Mouse (Mus musculus): ENCODE measurements at regions not wholly inside any gene's neighbourhood (a gene's known extent, or its start where the extent isn't known, plus 50 kb on each side); places are given as distances from the start of the nearest gene placed in this dataset.

GRCm38 (mm10) chr7:76164191-76164590 is 65.5 kb upstream of the Agbl1 start:
- Histone ChIP-seq H3K4me1 (0 out of 2 replicates have a peak, but pooled peaks cover 3% of the 10 kb centered on the region), H3K36me3 (no peaks in the 10 kb centered on the region), H3K27ac (no peak overlapping the region), H3K9ac (no peak overlapping the region), H3K27me3 (no peaks in the 10 kb centered on the region), H3K9me3 (no peaks in the 10 kb centered on the region), H3K4me2 (replicated peaks) (no peak overlapping the region), H3K4me3 (no peak overlapping the region)
- 93% methylated on average over 1 of the region's 1 CpGs for WGBS
- no peak for ATAC-seq (ENCODE audit: low FRiP score, low read depth)

- 15% methylated on average over 5 of the region's 5 CpGs for WGBS
- Histone ChIP-seq H3K27ac (no peak overlapping the region), H3K27me3 (no peaks in the 10 kb centered on the region; the same call in 1 of the 2 replicates), H3K9me3 (no peaks in the 10 kb centered on the region), H3K4me1 (0 out of 2 replicates have a peak, but pooled peaks cover 3% of the 10 kb centered on the region), H3K36me3 (no peaks in the 10 kb centered on the region), H3K9ac (no peak overlapping the region), H3K4me2 (replicated peaks) (no peak overlapping the region), H3K4me3 (no peak overlapping the region)
- no peak for ATAC-seq (ENCODE audit: low FRiP score, low read depth)
Observed at GRCm38 (mm10) chr7:76164735-76165630, 64.7 kb upstream of the Agbl1 start.

- no peaks in the 10 kb centered on the region for H3K36me3 ChIP-seq
- H3K9ac ChIP-seq = no peak overlapping the region
Observed at GRCm38 (mm10) chr7:76170481-76170880, 59.2 kb upstream of the Agbl1 start.

GRCm38 (mm10) chr7:76176235-76176634 is 53.5 kb upstream of the Agbl1 start:
- Histone ChIP-seq H3K27me3 (no peaks in the 10 kb centered on the region), H3K9me3 (no peaks in the 10 kb centered on the region), H3K4me2 (replicated peaks) (no peak overlapping the region), H3K27ac (no peak overlapping the region), H3K36me3 (no peaks in the 10 kb centered on the region), H3K4me3 (no peak overlapping the region), H3K4me1 (no peaks in the 10 kb centered on the region), H3K9ac (no peak overlapping the region)
- WGBS = 72% methylated on average over 5 of the region's 5 CpGs
- no peak for ATAC-seq (ENCODE audit: low FRiP score, low read depth)

More at GRCm38 (mm10) chr7:76170481-76170880, 59.2 kb upstream of the Agbl1 start:
- Histone ChIP-seq H3K27me3 (no peaks in the 10 kb centered on the region; the same call in 1 of the 2 replicates), H3K27ac (no peak overlapping the region), H3K4me3 (no peak overlapping the region), H3K4me2 (replicated peaks) (no peak overlapping the region), H3K4me1 (no peaks in the 10 kb centered on the region), H3K9me3 (no peaks in the 10 kb centered on the region)
- WGBS = 80% methylated on average over 2 of the region's 2 CpGs
- ATAC-seq (ENCODE audit: low FRiP score, low read depth) = no peak

GRCm38 (mm10) chr7:76177420-76177819 is 52.3 kb upstream of the Agbl1 start:
- 67% methylated on average over 2 of the region's 2 CpGs for WGBS
- no peak for ATAC-seq (ENCODE audit: low FRiP score, low read depth)

More at GRCm38 (mm10) chr7:76177420-76177819, 52.3 kb upstream of the Agbl1 start:
- no peaks in the 10 kb centered on the region for H3K36me3 ChIP-seq
- no peak overlapping the region for H3K4me3 ChIP-seq
- no peak overlapping the region for H3K27ac ChIP-seq
- H3K4me1 ChIP-seq = no peaks in the 10 kb centered on the region
- no peaks in the 10 kb centered on the region for H3K9me3 ChIP-seq
- H3K4me2 ChIP-seq (replicated peaks) = no peak overlapping the region
- H3K9ac ChIP-seq = no peak overlapping the region
- H3K27me3 ChIP-seq = no peaks in the 10 kb centered on the region
